Mouse (Mus musculus) ES-Bruce4 (cell line): Measurements from ENCODE around the gene Fgf23. TPM values are rescaled to one million over a fixed set of nuclear protein-coding genes. Genes with fewer than 3 reads are reported as not detected.

Source experiments
- H3K27ac ChIP-seq: 2 replicates; pipeline ENCODE4 v1.5.1; 2012; ENCODE audit warnings: low read length, inconsistent platforms; ENCODE audit not compliant: insufficient read depth
- H3K27me3 ChIP-seq: 2 replicates; pipeline ENCODE4 v1.6.1; 2012; ENCODE audit warnings: mild to moderate bottlenecking, low read length, inconsistent platforms; ENCODE audit not compliant: control insufficient read depth, poor library complexity, insufficient read depth, severe bottlenecking
- H3K36me3 ChIP-seq: 2 replicates; pipeline ENCODE4 v1.6.1; 2012; ENCODE audit warnings: inconsistent platforms, mild to moderate bottlenecking, low read length, moderate library complexity; ENCODE audit not compliant: control insufficient read depth, poor library complexity, insufficient read depth, severe bottlenecking
- H3K4me1 ChIP-seq: one replicate; pipeline ENCODE4 v1.8.1; 2011; ENCODE audit warnings: low read length; ENCODE audit not compliant: control insufficient read depth, insufficient read depth
- H3K4me3 ChIP-seq: 2 replicates; pipeline ENCODE4 v1.5.1; 2011; ENCODE audit warnings: low read depth, mild to moderate bottlenecking, low read length
- H3K9ac ChIP-seq: 2 replicates; pipeline ENCODE4 v1.6.1; 2012; ENCODE audit warnings: low read depth, mild to moderate bottlenecking, inconsistent platforms; ENCODE audit not compliant: poor library complexity, severe bottlenecking
- H3K9me3 ChIP-seq: replicated peaks from 2 replicates; pipeline ENCODE4 v1.6.1; 2012; ENCODE audit warnings: mild to moderate bottlenecking, low read length, inconsistent platforms; ENCODE audit not compliant: control insufficient read depth, poor library complexity, insufficient read depth, severe bottlenecking
- CTCF ChIP-seq: IDR thresholded peaks from one replicate; pipeline ENCODE4 v1.8.1; 2011; ENCODE audit warnings: low read depth, low read length
- EP300 ChIP-seq: IDR thresholded peaks from 2 replicates; pipeline ENCODE4 v1.6.1; 2011; ENCODE audit warnings: low read depth, low read length; ENCODE audit not compliant: insufficient read depth
- POLR2A ChIP-seq: IDR thresholded peaks from one replicate; pipeline ENCODE4 v1.8.1; 2011; ENCODE audit warnings: low read length; ENCODE audit not compliant: insufficient read depth
- polyA plus RNA-seq: library from polyadenylated mRNA; stranded (reverse); fragments of >200 nt; gene quantifications from 2 replicates; pipeline ENCODE4 v1.2.4, GENCODE M21; 2011; ENCODE audit warnings: low read depth; ENCODE audit not compliant: missing spikeins, insufficient read depth, insufficient read length

The Fgf23 gene
- polyA plus RNA-seq, 1 experiment, result 0.33 TPM

DNA sequence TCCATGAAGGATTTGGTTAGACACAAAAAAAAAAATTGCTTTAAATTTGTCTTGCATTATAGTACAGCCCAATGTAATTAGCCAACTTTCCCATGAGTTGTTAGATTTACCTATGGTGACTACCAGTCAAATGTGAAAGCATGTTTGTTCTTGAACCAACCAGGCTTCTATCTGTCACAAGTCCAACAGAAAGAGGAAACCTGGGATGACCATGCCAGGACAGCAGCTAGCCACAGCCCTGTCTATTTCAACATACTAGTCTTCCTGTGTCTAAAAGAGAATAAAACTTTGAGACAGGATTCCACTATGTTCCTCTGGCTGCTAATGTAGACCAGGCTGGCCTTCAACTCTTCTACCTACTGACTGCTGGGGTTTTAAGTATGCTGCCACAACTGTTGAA is 34.7 kb downstream of the Fgf23 start:
- peaks cover 3% of the 10 kb centered on the region for H3K4me1 ChIP-seq
- no peaks in the 10 kb centered on the region for H3K27me3 ChIP-seq
- no peaks in the 10 kb centered on the region for H3K36me3 ChIP-seq
- no peak overlapping the region for H3K4me3 ChIP-seq
- H3K27ac ChIP-seq, result no peak overlapping the region
- no peaks in the 10 kb centered on the region for H3K9me3 ChIP-seq
- H3K9ac ChIP-seq, result peak overlapping the region; percentile 39
- TF ChIP-seq CTCF (no peak), EP300 (no peak), POLR2A (no peak)

DNA sequence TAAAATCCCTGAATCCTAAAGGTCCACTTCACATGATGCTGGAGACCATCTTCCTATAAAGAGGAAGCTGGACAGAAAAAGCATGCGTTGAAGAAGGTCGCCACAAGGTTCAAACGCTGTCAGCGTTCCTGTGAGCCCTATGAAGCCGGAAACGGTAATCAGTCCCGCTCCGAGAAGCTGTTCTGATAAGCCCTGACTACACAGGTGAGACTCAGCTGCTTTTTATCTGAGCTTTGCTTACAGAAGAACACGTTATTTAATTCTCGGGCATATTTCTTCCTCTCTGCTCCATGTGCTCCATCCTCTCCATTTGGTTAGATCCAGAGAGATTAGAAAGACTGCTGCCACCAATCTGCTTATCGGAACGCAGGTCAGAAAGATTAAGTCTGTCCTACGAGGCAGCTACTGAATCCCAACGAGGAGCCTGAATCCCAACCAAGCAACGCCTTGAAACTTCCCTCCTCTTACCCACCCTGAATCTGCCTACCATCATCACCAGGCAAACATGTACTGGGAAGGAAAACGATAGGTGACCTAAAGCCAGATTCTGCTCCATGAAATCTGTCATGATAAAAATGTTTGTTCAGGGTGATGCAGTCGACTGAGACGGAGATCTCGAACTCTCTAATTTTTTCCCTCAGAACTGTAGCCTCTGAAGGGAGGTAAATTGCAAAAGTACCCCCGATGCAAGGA is 35.8 kb downstream of the Fgf23 start:
- Histone ChIP-seq H3K9me3 (no peaks in the 10 kb centered on the region), H3K27me3 (no peaks in the 10 kb centered on the region), H3K4me1 (peaks cover 3% of the 10 kb centered on the region), H3K4me3 (peak overlapping the region; percentile 85), H3K27ac (0 out of 2 replicates have a peak overlapping the region, but pooled peaks have one; percentile 11), H3K36me3 (no peaks in the 10 kb centered on the region), H3K9ac (peak overlapping the region; percentile 39)
- TF ChIP-seq POLR2A (no peak), CTCF (no peak), EP300 (no peak)

DNA sequence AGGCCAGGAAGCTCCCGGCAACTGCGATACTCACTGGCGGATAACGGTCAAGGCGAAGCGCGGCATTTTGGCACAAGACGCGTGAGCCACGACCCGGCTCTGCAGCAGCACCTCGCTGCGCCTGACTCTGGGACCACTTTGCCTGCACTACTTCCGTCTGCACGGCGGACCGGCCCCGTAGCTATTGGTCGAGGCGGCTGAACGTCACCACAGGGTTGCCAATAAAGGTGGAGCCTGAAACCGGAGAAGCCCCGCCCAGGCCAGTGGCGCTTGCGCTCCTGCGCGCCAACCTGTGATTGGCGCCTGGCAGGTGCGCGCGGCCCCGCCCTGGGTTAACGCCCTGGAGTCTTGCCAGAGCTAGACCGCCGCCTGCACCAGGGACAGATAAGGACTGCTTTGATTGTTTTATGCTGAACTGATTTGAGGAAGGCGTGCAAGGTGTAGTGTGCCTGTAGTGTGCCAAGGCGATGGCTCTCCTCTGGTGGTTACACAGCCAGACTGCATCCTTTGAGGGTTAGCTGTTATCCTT is 36.8 kb downstream of the Fgf23 start, which contains the start of gene Tigar:
Gene Tigar (minus strand): TSS at position 156 of the 529 bp plus-strand sequence.
- Histone ChIP-seq H3K9ac (peak within 1 kb of the TSS; percentile 39), H3K36me3 (no peaks in the 10 kb centered on the region), H3K27ac (peak within 1 kb of the TSS; percentile 12; the same call in 1 of the 2 replicates), H3K9me3 (no peaks in the 10 kb centered on the region), H3K4me3 (peak within 1 kb of the TSS; percentile 85), H3K27me3 (no peaks in the 10 kb centered on the region), H3K4me1 (peaks cover 3% of the 10 kb centered on the region)
- TF ChIP-seq CTCF (no peak), EP300 (0 out of 2 replicates have a peak, but pooled peaks have one; percentile 23), POLR2A (peak; percentile 99)

DNA sequence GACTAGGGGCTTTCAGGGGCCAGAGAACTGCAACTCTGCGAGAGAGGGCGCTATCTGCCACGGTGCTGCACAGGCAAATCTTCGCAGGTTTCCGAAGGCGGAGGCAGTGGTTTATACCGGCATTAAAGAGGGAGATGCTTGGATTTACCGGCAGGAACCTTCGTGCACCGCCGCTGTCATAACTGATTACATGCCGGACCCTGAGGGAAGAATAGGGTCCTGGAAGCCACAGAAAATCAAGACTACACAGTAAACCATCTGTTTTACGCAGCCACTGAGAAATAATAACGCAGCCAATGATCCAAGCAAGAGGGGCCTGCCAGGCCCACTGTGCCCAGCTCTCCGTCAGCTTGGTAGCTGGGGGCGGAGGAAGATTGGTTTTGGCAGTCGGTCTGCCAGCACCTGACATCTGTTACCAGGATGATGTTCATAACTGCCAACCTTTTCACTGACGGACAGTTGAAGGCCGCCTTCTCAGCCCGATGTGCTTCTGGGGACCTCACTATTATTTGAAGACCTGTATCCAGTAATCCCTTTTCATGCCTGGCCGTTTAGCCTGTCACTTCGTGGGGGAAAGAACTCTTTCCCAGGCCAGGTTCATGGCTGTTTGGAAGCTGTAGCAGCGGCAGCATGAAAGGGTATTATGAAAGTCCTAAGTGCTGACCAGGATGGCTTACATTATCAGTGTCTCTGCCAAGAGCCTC is 42.2 kb downstream of the Fgf23 start:
- no peaks in the 10 kb centered on the region for H3K4me1 ChIP-seq
- H3K27me3 ChIP-seq, result no peaks in the 10 kb centered on the region
- H3K9ac ChIP-seq, result no peak overlapping the region
- H3K36me3 ChIP-seq, result no peaks in the 10 kb centered on the region
- no peaks in the 10 kb centered on the region for H3K9me3 ChIP-seq
- H3K27ac ChIP-seq, result no peak overlapping the region
- no peak for TF ChIP-seq POLR2A
- TF ChIP-seq CTCF, result peak; percentile 50
- TF ChIP-seq EP300, result no peak
- no peak overlapping the region for H3K4me3 ChIP-seq

DNA sequence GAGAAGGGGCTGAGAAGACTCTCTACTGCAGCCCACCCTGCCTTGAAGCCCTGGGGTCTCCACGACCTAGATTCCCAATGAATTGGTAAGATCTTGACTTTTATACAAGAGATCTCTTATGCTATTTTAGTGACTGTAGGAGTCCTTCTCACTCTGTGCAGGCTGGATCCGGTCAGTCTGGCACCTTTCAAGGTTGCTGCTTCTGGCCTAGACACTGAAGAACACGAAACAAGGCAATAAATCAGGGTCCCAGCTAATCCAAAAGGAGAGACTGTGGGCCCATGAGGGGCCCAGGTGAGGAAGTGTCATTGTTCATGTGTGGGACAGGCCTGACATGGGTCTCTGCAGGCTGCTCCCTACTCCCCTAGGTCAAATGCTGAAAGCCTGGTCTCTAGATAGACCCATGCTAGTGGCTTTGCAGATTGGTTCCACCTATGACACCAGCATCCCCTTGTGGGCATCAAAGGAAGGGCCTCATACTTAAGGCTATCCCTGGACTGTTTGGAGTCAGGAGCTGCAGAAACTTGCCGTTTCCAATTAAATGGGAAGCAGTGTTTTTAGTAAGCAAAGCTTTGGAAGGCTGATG is 49.6 kb downstream of the Fgf23 start:
- Histone ChIP-seq H3K27ac (no peak overlapping the region), H3K9me3 (no peaks in the 10 kb centered on the region), H3K4me1 (no peaks in the 10 kb centered on the region), H3K27me3 (no peaks in the 10 kb centered on the region), H3K9ac (no peak overlapping the region), H3K36me3 (no peaks in the 10 kb centered on the region), H3K4me3 (no peak overlapping the region)
- TF ChIP-seq EP300, result no peak
- peak; percentile 35 for TF ChIP-seq CTCF

DNA sequence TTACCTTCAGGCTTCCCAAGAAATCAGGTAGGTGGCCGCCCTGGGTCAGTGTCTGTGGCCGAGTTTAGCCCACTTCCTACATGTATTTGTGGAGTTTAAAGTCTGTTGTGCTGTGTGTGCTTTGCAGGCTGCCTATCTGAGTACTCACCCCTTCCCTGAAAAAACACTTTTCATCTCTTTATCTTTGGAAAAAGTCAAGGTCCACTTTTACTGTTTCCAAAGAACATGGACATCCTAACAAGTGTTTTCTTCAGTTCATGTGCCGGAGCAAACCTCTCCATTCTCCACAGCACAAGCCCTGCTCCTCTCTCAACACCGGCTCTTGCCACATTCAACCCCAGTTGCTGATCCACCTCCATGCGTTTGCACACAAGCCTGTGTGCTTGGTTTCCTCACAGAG is 50.3 kb downstream of the Fgf23 start:
- H3K27me3 ChIP-seq, result no peaks in the 10 kb centered on the region
- H3K9ac ChIP-seq, result no peak overlapping the region
- H3K4me1 ChIP-seq, result no peaks in the 10 kb centered on the region
- H3K27ac ChIP-seq, result no peak overlapping the region
- H3K36me3 ChIP-seq, result no peaks in the 10 kb centered on the region
- TF ChIP-seq EP300, result no peak
- TF ChIP-seq CTCF, result no peak
- no peak for TF ChIP-seq POLR2A
- H3K9me3 ChIP-seq, result no peaks in the 10 kb centered on the region
- no peak overlapping the region for H3K4me3 ChIP-seq
